Mouse (Mus musculus): ENCODE measurements around the gene Tirap. TPM values are rescaled to one million over a fixed set of nuclear protein-coding genes. Genes with fewer than 3 reads are reported as not detected.

Tirap gene
- total and polyA plus RNA-seq, 2 experiments from 2014 or later, result 5.5 to 13.2 TPM

GRCm38 (mm10) chr9:35145118-35145517 lies 55.0 kb downstream of the Tirap start:
- ATAC-seq (ENCODE audit: insufficient read depth, low read depth), result no peak
- H3K27me3 ChIP-seq (ENCODE audit: control insufficient read depth, insufficient read depth, low read length), result no peaks in the 10 kb centered on the region
- H3K4me3 ChIP-seq (ENCODE audit: low read depth, low read length), result no peak overlapping the region
- H3K4me2 ChIP-seq (ENCODE audit: low read depth, low read length), result no peak overlapping the region
- no peak overlapping the region for H3K9ac ChIP-seq (replicated peaks; ENCODE audit: low read depth, low read length)
- no peaks in the 10 kb centered on the region for H3K9me3 ChIP-seq (replicated peaks; ENCODE audit: control insufficient read depth, low read length)
- 69% methylated on average over 9 of the region's 9 CpGs for WGBS
- TF ChIP-seq EP300 (IDR thresholded peaks at IDR 0.05; ENCODE audit: low read depth) (no peak), CTCF (IDR thresholded peaks at IDR 0.05; ENCODE audit: low read depth) (no peak)
- no peaks in the 10 kb centered on the region for H3K4me1 ChIP-seq (ENCODE audit: control insufficient read depth, insufficient read depth)
- DNase-seq (ENCODE audit: low spot score), result no peak
- H3K27ac ChIP-seq (ENCODE audit: low read depth), result no peak overlapping the region
- H3K36me3 ChIP-seq (replicated peaks; ENCODE audit: control insufficient read depth, insufficient read depth, low read length), result no peaks in the 10 kb centered on the region

- Histone ChIP-seq H3K27me3 (ENCODE audit: control insufficient read depth, insufficient read depth, low read length) (no peaks in the 10 kb centered on the region), H3K4me2 (ENCODE audit: low read depth, low read length) (no peak overlapping the region), H3K4me3 (ENCODE audit: low read depth, low read length) (no peak overlapping the region), H3K4me1 (ENCODE audit: control insufficient read depth, insufficient read depth) (no peaks in the 10 kb centered on the region), H3K36me3 (replicated peaks; ENCODE audit: control insufficient read depth, insufficient read depth, low read length) (no peaks in the 10 kb centered on the region), H3K9ac (replicated peaks; ENCODE audit: low read depth, low read length) (no peak overlapping the region), H3K27ac (ENCODE audit: low read depth) (no peak overlapping the region), H3K9me3 (replicated peaks; ENCODE audit: control insufficient read depth, low read length) (no peaks in the 10 kb centered on the region)
- no peak for DNase-seq (ENCODE audit: low spot score)
- no peak for ATAC-seq (ENCODE audit: insufficient read depth, low read depth)
- WGBS, result 67% methylated on average over 2 of the region's 2 CpGs
- TF ChIP-seq EP300 (IDR thresholded peaks at IDR 0.05; ENCODE audit: low read depth), result no peak
- TF ChIP-seq CTCF (IDR thresholded peaks at IDR 0.05; ENCODE audit: low read depth), result no peak
Observed at GRCm38 (mm10) chr9:35142221-35142620, 57.9 kb downstream of the Tirap start.

DNA sequence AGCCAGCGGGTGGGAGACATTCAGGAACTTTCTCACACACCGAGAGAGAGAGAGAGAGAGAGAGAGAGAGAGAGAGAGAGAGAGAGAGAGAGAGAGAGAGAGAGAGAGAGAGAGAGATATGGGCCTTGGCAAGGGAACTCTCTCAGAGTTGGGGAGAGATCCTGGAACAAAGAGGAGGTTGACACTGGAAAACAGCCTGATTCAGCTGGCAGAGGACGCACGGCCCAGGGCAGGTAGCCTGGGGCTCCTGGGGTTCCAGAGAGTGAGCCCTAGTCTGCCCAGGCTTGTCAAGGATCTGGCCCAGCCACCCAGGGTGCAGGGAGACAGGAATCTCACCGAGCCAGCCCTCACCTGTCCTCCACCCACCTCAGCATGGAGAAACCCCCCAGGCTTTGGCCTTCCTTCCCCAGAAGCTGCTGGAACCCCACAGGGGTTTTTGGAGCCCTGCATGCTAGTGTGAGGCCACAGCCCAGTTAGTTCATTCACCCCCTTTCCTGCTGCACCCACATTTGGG lies 60.8 kb downstream of the Tirap start:
- no peaks in the 10 kb centered on the region for H3K9me3 ChIP-seq (replicated peaks; ENCODE audit: control insufficient read depth, low read length)
- H3K4me1 ChIP-seq (ENCODE audit: control insufficient read depth, insufficient read depth), result no peaks in the 10 kb centered on the region
- H3K36me3 ChIP-seq (replicated peaks; ENCODE audit: control insufficient read depth, insufficient read depth, low read length), result no peaks in the 10 kb centered on the region
- 65% methylated on average over 5 of the region's 5 CpGs for WGBS
- H3K4me3 ChIP-seq (ENCODE audit: low read depth, low read length), result no peak overlapping the region
- H3K27me3 ChIP-seq (ENCODE audit: control insufficient read depth, insufficient read depth, low read length), result no peaks in the 10 kb centered on the region
- DNase-seq (ENCODE audit: low spot score), result no peak
- TF ChIP-seq EP300 (IDR thresholded peaks at IDR 0.05; ENCODE audit: low read depth), result no peak
- TF ChIP-seq CTCF (IDR thresholded peaks at IDR 0.05; ENCODE audit: low read depth), result no peak
- H3K27ac ChIP-seq (ENCODE audit: low read depth), result no peak overlapping the region
- no peak for ATAC-seq (ENCODE audit: insufficient read depth, low read depth)
- no peak overlapping the region for H3K4me2 ChIP-seq (ENCODE audit: low read depth, low read length)
- H3K9ac ChIP-seq (replicated peaks; ENCODE audit: low read depth, low read length), result no peak overlapping the region

- 75% methylated on average over 7 of the region's 7 CpGs for WGBS
- no peaks in the 10 kb centered on the region for H3K4me1 ChIP-seq (ENCODE audit: control insufficient read depth, insufficient read depth)
- H3K27ac ChIP-seq (ENCODE audit: low read depth), result no peak overlapping the region
- H3K36me3 ChIP-seq (replicated peaks; ENCODE audit: control insufficient read depth, insufficient read depth, low read length), result no peaks in the 10 kb centered on the region
- no peak overlapping the region for H3K4me2 ChIP-seq (ENCODE audit: low read depth, low read length)
- H3K4me3 ChIP-seq (ENCODE audit: low read depth, low read length), result no peak overlapping the region
- H3K27me3 ChIP-seq (ENCODE audit: control insufficient read depth, insufficient read depth, low read length), result no peaks in the 10 kb centered on the region
- DNase-seq (ENCODE audit: low spot score), result no peak
- H3K9ac ChIP-seq (replicated peaks; ENCODE audit: low read depth, low read length), result no peak overlapping the region
- ATAC-seq (ENCODE audit: insufficient read depth, low read depth), result no peak
- H3K9me3 ChIP-seq (replicated peaks; ENCODE audit: control insufficient read depth, low read length), result no peaks in the 10 kb centered on the region
- TF ChIP-seq EP300 (IDR thresholded peaks at IDR 0.05; ENCODE audit: low read depth) (no peak), CTCF (IDR thresholded peaks at IDR 0.05; ENCODE audit: low read depth) (no peak)
Observed at GRCm38 (mm10) chr9:35138029-35138428, 62.1 kb downstream of the Tirap start.

- DNase-seq (ENCODE audit: low spot score) (no peak), ATAC-seq (ENCODE audit: insufficient read depth, low read depth) (no peak)
- H3K4me2 ChIP-seq (ENCODE audit: low read depth, low read length), result no peak overlapping the region
- H3K4me1 ChIP-seq (ENCODE audit: control insufficient read depth, insufficient read depth), result no peaks in the 10 kb centered on the region
- H3K27ac ChIP-seq (ENCODE audit: low read depth), result no peak overlapping the region
- H3K9me3 ChIP-seq (replicated peaks; ENCODE audit: control insufficient read depth, low read length), result no peaks in the 10 kb centered on the region
- TF ChIP-seq CTCF (IDR thresholded peaks at IDR 0.05; ENCODE audit: low read depth) (0 out of 2 replicates have a peak, but pooled peaks have one; percentile 9), EP300 (IDR thresholded peaks at IDR 0.05; ENCODE audit: low read depth) (no peak)
- H3K4me3 ChIP-seq (ENCODE audit: low read depth, low read length), result no peak overlapping the region
- WGBS, result 52% methylated on average over 6 of the region's 6 CpGs
- no peaks in the 10 kb centered on the region for H3K36me3 ChIP-seq (replicated peaks; ENCODE audit: control insufficient read depth, insufficient read depth, low read length)
- H3K27me3 ChIP-seq (ENCODE audit: control insufficient read depth, insufficient read depth, low read length), result no peaks in the 10 kb centered on the region
- no peak overlapping the region for H3K9ac ChIP-seq (replicated peaks; ENCODE audit: low read depth, low read length)
Observed at GRCm38 (mm10) chr9:35135575-35135974, 64.5 kb downstream of the Tirap start.

Other genes with a start within 250 kb of the Tirap start
- 37.2 and 37.6 TPM in 2 replicates for gene St3gal4, start 81.0 kb downstream of the Tirap start, total RNA-seq (2014; rRNA removed; ENCODE audit: low replicate concordance)
- gene St3gal4, start 81.0 kb downstream of the Tirap start, polyA plus RNA-seq (2015; fragmentation: Nextera tagmentation; extraction: Ambion mirVana), result 24.8 and 25.2 TPM in 2 replicates
- gene Dcps, start 24.2 kb downstream of the Tirap start, total RNA-seq (2014; rRNA removed; ENCODE audit: low replicate concordance), result 36.4 and 54.8 TPM in 2 replicates
- 34.9 and 37.9 TPM in 2 replicates for gene Dcps, start 24.2 kb downstream of the Tirap start, polyA plus RNA-seq (2015; fragmentation: Nextera tagmentation; extraction: Ambion mirVana)
- 39.0 and 77.8 TPM in 2 replicates for gene Srpr, start 116 bp downstream of the Tirap start, total RNA-seq (2014; rRNA removed; ENCODE audit: low replicate concordance)
- 90.3 and 90.9 TPM in 2 replicates for gene Srpr, start 116 bp downstream of the Tirap start, polyA plus RNA-seq (2015; fragmentation: Nextera tagmentation; extraction: Ambion mirVana)
- 88.0 and 91.5 TPM in 2 replicates for gene Foxred1, start 10.8 kb upstream of the Tirap start, total RNA-seq (2014; rRNA removed; ENCODE audit: low replicate concordance)
- gene Foxred1, start 10.8 kb upstream of the Tirap start, polyA plus RNA-seq (2015; fragmentation: Nextera tagmentation; extraction: Ambion mirVana), result 93.1 and 95.9 TPM in 2 replicates
- 8.8 and 19.7 TPM in 2 replicates for gene Fam118b, start 67.5 kb upstream of the Tirap start, total RNA-seq (2014; rRNA removed; ENCODE audit: low replicate concordance)
- gene Fam118b, start 67.5 kb upstream of the Tirap start, polyA plus RNA-seq (2015; fragmentation: Nextera tagmentation; extraction: Ambion mirVana), result 22.6 and 24.8 TPM in 2 replicates
- gene Rpusd4, start 67.6 kb upstream of the Tirap start, total RNA-seq (2014; rRNA removed; ENCODE audit: low replicate concordance), result 5.8 and 12.6 TPM in 2 replicates
- 14.1 and 17.3 TPM in 2 replicates for gene Rpusd4, start 67.6 kb upstream of the Tirap start, polyA plus RNA-seq (2015; fragmentation: Nextera tagmentation; extraction: Ambion mirVana)
- 36.4 and 41.7 TPM in 2 replicates for gene Cdon, start 220.8 kb upstream of the Tirap start, total RNA-seq (2014; rRNA removed; ENCODE audit: low replicate concordance)
- 2.2 and 2.3 TPM in 2 replicates for gene Cdon, start 220.8 kb upstream of the Tirap start, polyA plus RNA-seq (2015; fragmentation: Nextera tagmentation; extraction: Ambion mirVana)

Data from heart, postnatal 0 days (tissue).